Mouse (Mus musculus) CD4-positive, CD25-positive, alpha-beta regulatory T cell (primary cell): Measurements from ENCODE around the gene Ctdsp2. TPM values are rescaled to one million over a fixed set of nuclear protein-coding genes. Genes with fewer than 3 reads are reported as not detected.

ENCODE experiments used
- polyA plus RNA-seq: library from polyadenylated mRNA; unstranded; fragments of 100-300 nt; shearing (Covaris generic); gene quantifications from one replicate; pipeline ENCODE4 v1.2.1, GENCODE M21; 2017

The Ctdsp2 gene
- 37.2 TPM for polyA plus RNA-seq

DNA sequence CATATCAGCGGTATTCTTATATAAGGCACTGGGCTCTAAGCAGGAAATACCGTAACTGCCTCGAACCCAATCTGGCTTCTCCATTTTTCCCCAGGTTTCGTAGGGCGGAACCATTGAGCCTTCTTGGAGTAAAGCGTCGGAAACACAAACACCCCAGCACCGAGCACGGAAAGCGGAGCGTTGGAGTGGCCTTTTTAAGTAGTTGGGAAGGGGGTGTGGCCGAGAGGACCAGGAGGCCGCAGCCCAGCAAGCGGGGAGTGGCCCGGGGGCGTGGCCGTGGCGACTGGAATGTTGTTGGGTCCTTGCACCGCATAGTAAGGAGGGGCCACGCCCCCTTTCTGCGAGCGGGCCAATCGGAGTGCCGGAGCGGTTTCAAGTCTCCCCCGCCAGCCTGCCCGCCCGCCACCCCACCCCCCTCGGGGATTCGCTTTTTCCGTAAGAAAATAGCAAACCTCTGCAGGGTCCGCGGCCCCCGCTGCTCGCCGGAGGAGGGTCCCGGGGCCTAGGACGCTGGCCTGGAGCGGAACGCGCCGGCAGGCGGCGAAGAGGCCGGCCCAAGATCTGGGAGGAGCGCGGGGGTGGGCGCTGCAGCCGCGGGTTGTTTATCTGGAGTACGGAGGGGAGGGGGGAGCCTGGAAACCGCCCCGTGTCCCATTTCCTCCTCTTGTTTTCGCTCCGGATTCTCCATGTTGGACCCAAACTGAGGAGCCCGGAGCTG, at the start of gene Ctdsp2:
Ctdsp2 (plus strand) TSS at position 441 of the 718 bp plus-strand sequence.

GRCm38 (mm10) chr10:127000529-127000928, 22.0 kb downstream of the Ctdsp2 start, which contains the start of gene Avil:
Avil (plus strand) TSS chr10:127000709.

GRCm38 (mm10) chr10:127030336-127031296, 52.1 kb downstream of the Ctdsp2 start, which contains the start of gene Tsfm:
Tsfm (minus strand) TSS chr10:127030840.

GRCm38 (mm10) chr10:127041274-127041766, 62.8 kb downstream of the Ctdsp2 start, which contains the start of the genes Mettl1 and Eef1akmt3:
Mettl1 (plus strand) TSS chr10:127041414.
Eef1akmt3 (minus strand) TSS chr10:127041513.

GRCm38 (mm10) chr10:127047954-127048353, 69.4 kb downstream of the Ctdsp2 start, which contains the start of gene Cyp27b1:
Cyp27b1 (plus strand) TSS chr10:127048250.

Other genes starting within 250 kb of the Ctdsp2 start
- 22.0 TPM for gene Atp23, start 77.4 kb upstream of the Ctdsp2 start, polyA plus RNA-seq
- 0.07 TPM for gene Avil, start 22.0 kb downstream of the Ctdsp2 start, polyA plus RNA-seq
- 51.6 TPM for gene Tsfm, start 52.1 kb downstream of the Ctdsp2 start, polyA plus RNA-seq
- gene Mettl1, start 62.7 kb downstream of the Ctdsp2 start, polyA plus RNA-seq: 26.7 TPM
- 0.14 TPM for gene Eef1akmt3, start 62.8 kb downstream of the Ctdsp2 start, polyA plus RNA-seq
- not detected for gene Cyp27b1, start 69.5 kb downstream of the Ctdsp2 start, polyA plus RNA-seq
- 1.3 TPM for gene March9, start 81.5 kb downstream of the Ctdsp2 start, polyA plus RNA-seq
- 334 TPM for gene Cdk4, start 84.8 kb downstream of the Ctdsp2 start, polyA plus RNA-seq
- 64.1 TPM for gene Tspan31, start 91.5 kb downstream of the Ctdsp2 start, polyA plus RNA-seq
- gene Agap2, start 96.6 kb downstream of the Ctdsp2 start, polyA plus RNA-seq: 30.6 TPM
- gene Os9, start 142.4 kb downstream of the Ctdsp2 start, polyA plus RNA-seq: 171 TPM
- 728 TPM for gene B4galnt1, start 186.5 kb downstream of the Ctdsp2 start, polyA plus RNA-seq
- 5.8 TPM for gene Slc26a10, start 201.9 kb downstream of the Ctdsp2 start, polyA plus RNA-seq
- 0.43 TPM for gene Arhgef25, start 211.4 kb downstream of the Ctdsp2 start, polyA plus RNA-seq
- gene Dtx3, start 217.0 kb downstream of the Ctdsp2 start, polyA plus RNA-seq: 112 TPM
- gene Pip4k2c, start 232.9 kb downstream of the Ctdsp2 start, polyA plus RNA-seq: 37.4 TPM